Mouse (Mus musculus) B cell, adult 67 days (primary cell): Measurements from ENCODE around the gene Jph2. TPM values are rescaled to one million over a fixed set of nuclear protein-coding genes. Genes with fewer than 3 reads are reported as not detected.

ENCODE experiments used
- total RNA-seq, 2 experiments: library from RNA; stranded (reverse); gene quantifications; 4 replicates each; pipeline ENCODE4 v1.2.4; 2023

Gene Jph2
- not detected for total RNA-seq

DNA sequence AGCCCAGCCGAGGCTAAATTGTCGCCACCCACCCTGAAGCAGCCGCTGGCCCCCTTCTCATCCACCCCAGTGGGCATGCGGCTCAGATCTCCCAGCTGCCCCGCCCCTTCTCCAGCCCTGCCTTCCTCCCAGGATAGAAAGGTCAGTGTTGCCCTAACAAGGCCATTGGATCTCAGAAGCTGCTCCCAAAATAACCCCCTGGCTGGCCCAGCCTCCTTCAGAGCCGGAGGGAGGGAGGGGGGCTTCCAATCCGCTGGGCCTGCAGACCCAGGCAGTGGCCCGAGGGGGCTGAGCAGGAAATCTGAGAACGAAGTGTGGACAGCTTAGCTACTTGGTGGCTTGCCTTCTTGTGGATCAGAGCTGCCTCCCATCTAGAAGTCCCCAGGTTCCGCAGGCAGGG lies at the start of gene Jph2:
Jph2 (minus strand) TSS at position 89 of the 400 bp plus-strand sequence.

DNA sequence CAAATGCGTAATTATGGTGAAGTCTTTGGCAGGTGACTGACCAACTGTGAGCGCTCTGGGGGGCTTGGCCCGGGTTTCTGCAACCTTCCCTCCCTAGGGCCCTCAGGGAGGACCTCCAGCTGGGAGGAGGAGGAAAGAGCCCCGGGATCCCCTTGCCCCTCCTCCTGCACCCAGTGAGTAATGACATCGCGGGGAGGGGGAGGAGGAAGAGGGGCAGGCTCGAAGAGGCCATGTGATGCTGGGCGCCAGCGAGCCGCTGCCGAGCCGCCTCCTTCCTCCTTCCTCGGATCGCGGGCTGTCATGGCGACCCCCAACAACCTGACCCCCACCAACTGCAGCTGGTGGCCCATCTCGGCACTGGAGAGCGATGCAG lies 40.4 kb upstream of the Jph2 start, which contains the start of gene Gdap1l1:
Gdap1l1 (plus strand) TSS at position 231 of the 373 bp plus-strand sequence.

GRCm38 (mm10) chr2:163424597-163424996 lies 26.8 kb upstream of the Jph2 start, which contains the start of gene Oser1:
Gene Oser1 (minus strand): TSS chr2:163424697.

Other genes starting within 250 kb of the Jph2 start
- gene Tox2, start 194.9 kb downstream of the Jph2 start, total RNA-seq = not detected
- gene Oser1, start 26.7 kb upstream of the Jph2 start, total RNA-seq = 100 to 1,000 TPM; 117 to 132 TPM
- gene Gdap1l1, start 40.5 kb upstream of the Jph2 start, total RNA-seq = not detected
- gene Fitm2, start 74.6 kb upstream of the Jph2 start, total RNA-seq = 1 to 10 TPM; 4.9 to 5.5 TPM
- gene R3hdml, start 94.3 kb upstream of the Jph2 start, total RNA-seq = not detected
- gene Hnf4a, start 108.8 kb upstream of the Jph2 start, total RNA-seq = not detected
- 100 to 1,000 TPM; 201 to 213 TPM for gene Ttpal, start 204.3 kb upstream of the Jph2 start, total RNA-seq
- gene Serinc3, start 247.1 kb upstream of the Jph2 start, total RNA-seq = 1,000 to 10,000 TPM; 1,513 to 1,692 TPM